Mouse (Mus musculus) CH12.LX (cell line): ENCODE data around the gene Ell3. TPM values are rescaled to one million over a fixed set of nuclear protein-coding genes. Genes with fewer than 3 reads are reported as not detected.

Source experiments
- DNase-seq: peaks from one replicate; pipeline ENCODE4 v3.0.0-alpha.2; 2013; ENCODE audit errors: extremely low read depth
- H3K27ac ChIP-seq: 2 replicates; pipeline ENCODE4 v1.5.1; 2012; ENCODE audit warnings: low read depth, mild to moderate bottlenecking, control low read depth, moderate library complexity; ENCODE audit not compliant: insufficient read depth
- H3K27me3 ChIP-seq: replicated peaks from 2 replicates; pipeline ENCODE3; 2012; ENCODE audit warnings: inconsistent platforms
- H3K36me3 ChIP-seq, 2 experiments: replicated peaks in 1 of 2; 2 replicates each; pipeline versions ENCODE3 to v1.6.1; 2012; ENCODE audit warnings: inconsistent platforms in 1 of 2, low read length in 1 of 2, mild to moderate bottlenecking in 1 of 2, mixed read lengths in 1 of 2, moderate library complexity in 1 of 2; ENCODE audit not compliant: control insufficient read depth in 1 of 2, insufficient read depth in 1 of 2
- H3K4me1 ChIP-seq, 2 experiments: 2 replicates each; pipeline ENCODE4 v1.6.1; 2012; ENCODE audit warnings: inconsistent platforms in 1 of 2, moderate library complexity in 1 of 2; ENCODE audit not compliant: insufficient read depth in 2 of 2, control insufficient read depth in 1 of 2
- H3K4me2 ChIP-seq: 2 replicates; pipeline ENCODE4 v1.6.1; 2012; ENCODE audit warnings: low read depth, mild to moderate bottlenecking, control low read depth; ENCODE audit not compliant: poor library complexity, insufficient read depth, severe bottlenecking
- H3K4me3 ChIP-seq, 3 experiments: fragments of 150-350 bp in 1 of 3; sonication (generic) in 1 of 3; replicated peaks in 1 of 3; 2 replicates each; pipeline versions ENCODE3 to v1.5.1; 2011 to 2012; ENCODE audit warnings: low read depth in 2 of 3, low read length in 2 of 3, mild to moderate bottlenecking in 2 of 3, moderate library complexity in 2 of 3, control low read depth in 1 of 3, improper control_type of control experiment in 1 of 3, inconsistent platforms in 1 of 3, mixed read lengths in 1 of 3; ENCODE audit not compliant: poor library complexity in 1 of 3
- H3K79me2 ChIP-seq: replicated peaks from 2 replicates; pipeline ENCODE4 v1.6.1; 2012; ENCODE audit warnings: mild to moderate bottlenecking, moderate library complexity; ENCODE audit not compliant: control insufficient read depth, poor library complexity, insufficient read depth, severe bottlenecking; ENCODE audit errors: extremely low read depth
- H3K9ac ChIP-seq: 2 replicates; pipeline ENCODE4 v1.6.1; 2012; ENCODE audit warnings: low read depth, mild to moderate bottlenecking, control low read depth, moderate library complexity; ENCODE audit not compliant: insufficient read depth
- H3K9me3 ChIP-seq: replicated peaks from 2 replicates; pipeline ENCODE3; 2012; ENCODE audit warnings: low read length, inconsistent platforms, mixed read lengths
- BHLHE40 ChIP-seq: IDR thresholded peaks from 2 replicates; pipeline ENCODE4 v1.6.1; 2011; ENCODE audit warnings: mild to moderate bottlenecking, low read depth, low read length, improper control_type of control experiment
- E2F4 ChIP-seq: IDR thresholded peaks from 2 replicates; pipeline ENCODE4 v1.6.1; 2011; ENCODE audit warnings: low read depth, low read length, improper control_type of control experiment; ENCODE audit not compliant: insufficient replicate concordance
- EP300 ChIP-seq: IDR thresholded peaks from 2 replicates; pipeline ENCODE4 v1.6.1; 2011; ENCODE audit warnings: low read length, improper control_type of control experiment
- ETS1 ChIP-seq: conservative IDR thresholded peaks from 2 replicates; pipeline ENCODE4 v1.6.1; 2012; ENCODE audit warnings: low read depth, mild to moderate bottlenecking, inconsistent platforms, low read length, improper control_type of control experiment, moderate library complexity
- GABPA ChIP-seq: IDR thresholded peaks from 2 replicates; pipeline ENCODE4 v1.6.1; 2012; ENCODE audit warnings: low read depth, low read length, improper control_type of control experiment, inconsistent platforms; ENCODE audit not compliant: insufficient replicate concordance
- IRF4 ChIP-seq: IDR thresholded peaks from 2 replicates; pipeline ENCODE4 v1.6.1; 2014; ENCODE audit warnings: low read depth, mild to moderate bottlenecking, inconsistent platforms, low read length, improper control_type of control experiment
- JUN ChIP-seq: IDR thresholded peaks from 2 replicates; pipeline ENCODE4 v1.6.1; 2011; ENCODE audit warnings: low read depth, mild to moderate bottlenecking, low read length, improper control_type of control experiment, moderate library complexity; ENCODE audit not compliant: insufficient read depth
- KAT2A ChIP-seq: IDR thresholded peaks from 2 replicates; pipeline ENCODE4 v1.6.1; 2012; ENCODE audit warnings: low read length, improper control_type of control experiment, inconsistent platforms; ENCODE audit not compliant: insufficient replicate concordance
- MAFK ChIP-seq: IDR thresholded peaks from 2 replicates; pipeline ENCODE4 v1.6.1; 2011; ENCODE audit warnings: low read length, improper control_type of control experiment; ENCODE audit not compliant: insufficient replicate concordance
- MAZ ChIP-seq: IDR thresholded peaks from 2 replicates; pipeline ENCODE4 v1.6.1; 2012; ENCODE audit warnings: low read depth, mild to moderate bottlenecking, inconsistent platforms, low read length, improper control_type of control experiment, moderate library complexity
- MEF2A ChIP-seq: IDR thresholded peaks from 2 replicates; pipeline ENCODE4 v1.6.1; 2014; ENCODE audit warnings: low read depth, mild to moderate bottlenecking, inconsistent platforms, low read length, improper control_type of control experiment, borderline replicate concordance
- MXI1 ChIP-seq: IDR thresholded peaks from 2 replicates; pipeline ENCODE4 v1.6.1; 2011; ENCODE audit warnings: mild to moderate bottlenecking, low read depth, low read length, improper control_type of control experiment
- POLR2A ChIP-seq: IDR thresholded peaks from 2 replicates; pipeline ENCODE4 v1.6.1; 2011; ENCODE audit warnings: low read depth, mild to moderate bottlenecking, improper control_type of control experiment, low read length
- RAD21 ChIP-seq: IDR thresholded peaks from 2 replicates; pipeline ENCODE4 v1.6.1; 2011; ENCODE audit warnings: low read depth, mild to moderate bottlenecking, low read length, improper control_type of control experiment, moderate library complexity
- RCOR1 ChIP-seq: conservative IDR thresholded peaks from 2 replicates; pipeline ENCODE4 v1.6.1; 2012; ENCODE audit warnings: low read depth, mild to moderate bottlenecking, inconsistent platforms, low read length, improper control_type of control experiment
- SIN3A ChIP-seq: IDR thresholded peaks from 2 replicates; pipeline ENCODE4 v1.6.1; 2012; ENCODE audit warnings: low read length, improper control_type of control experiment, inconsistent platforms
- TCF12 ChIP-seq: IDR thresholded peaks from 2 replicates; pipeline ENCODE4 v1.6.1; 2014; ENCODE audit warnings: low read depth, mild to moderate bottlenecking, inconsistent platforms, low read length, improper control_type of control experiment
- UBTF ChIP-seq: IDR thresholded peaks from 2 replicates; pipeline ENCODE4 v1.6.1; 2012; ENCODE audit warnings: low read depth, mild to moderate bottlenecking, inconsistent platforms, low read length, improper control_type of control experiment, moderate library complexity
- USF2 ChIP-seq: conservative IDR thresholded peaks from 2 replicates; pipeline ENCODE4 v1.6.1; 2011; ENCODE audit warnings: low read depth, low read length, improper control_type of control experiment
- ZC3H11A ChIP-seq: IDR thresholded peaks from 2 replicates; pipeline ENCODE4 v1.6.1; 2012; ENCODE audit warnings: low read depth, mild to moderate bottlenecking, inconsistent platforms, low read length, improper control_type of control experiment
- ZNF384 ChIP-seq: IDR thresholded peaks from 2 replicates; pipeline ENCODE4 v1.6.1; 2012; ENCODE audit warnings: low read depth, low read length, improper control_type of control experiment, inconsistent platforms
- dilution Hi-C: fragments of 300-500 bp; cut with MboI; formaldehyde crosslinking; loops from 2 replicates; pipeline ENCODE4 v1.14.3; 2020; ENCODE audit warnings: low sequenced_read_pairs; ENCODE audit not compliant: extremely low pct_unique_long_range_greater_than_20kb, extremely low pct_ligation_motif_present
- in situ Hi-C: fragments of 300-500 bp; cut with MboI; formaldehyde crosslinking; loops from 3 replicates; pipeline ENCODE4 v1.14.3; 2019; ENCODE audit warnings: low sequenced_read_pairs, low pct_ligation_motif_present, low pct_unique_long_range_greater_than_20kb, mixed read lengths
- polyA plus RNA-seq: library from polyadenylated mRNA; unstranded; fragments of >175 nt; gene quantifications from 2 replicates; pipeline ENCODE4 v1.2.1, GENCODE M21; 2012; ENCODE audit warnings: low read depth; ENCODE audit not compliant: insufficient read length
- total RNA-seq, 2 experiments: library from RNA; depleted of rRNA; stranded (reverse); fragments of 300-350 nt in 1 of 2; fragments of >200 nt in 1 of 2; gene quantifications; 2 replicates each; pipeline ENCODE4 v1.2.3; 2012 to 2014

Ell3 gene
- total and polyA plus RNA-seq, 3 experiments: 0.38 to 2.3 (median 1.0) TPM

- no peaks in the 10 kb centered on the region for H3K9me3 ChIP-seq
- in situ Hi-C loops (no loop called here), dilution Hi-C loops (no loop called here)
- peaks cover 28% of the 10 kb centered on the region for H3K27me3 ChIP-seq
- H3K9ac ChIP-seq: no peak overlapping the region
- H3K36me3 ChIP-seq: peaks cover 21 to 29% of the 10 kb centered on the region in 2 experiments
- no peak overlapping the region for H3K27ac ChIP-seq
- peaks cover 6 to 30% of the 10 kb centered on the region in 2 experiments for H3K4me1 ChIP-seq
- TF ChIP-seq TCF12: peak; percentile 98
- TF ChIP-seq POLR2A: 0 out of 2 replicates have a peak, but pooled peaks have one; percentile 32
- TF ChIP-seq IRF4: peak; percentile 90
- TF ChIP-seq BHLHE40: peak; percentile 78
- peak; percentile 85 for TF ChIP-seq MAFK
- no peak for TF ChIP-seq E2F4
- peak; percentile 88 for TF ChIP-seq KAT2A
- TF ChIP-seq MAZ: peak; percentile 78
- TF ChIP-seq MEF2A: peak; percentile 62; the same call in 1 of the 2 replicates
- TF ChIP-seq EP300: peak; percentile 88
- no peak for TF ChIP-seq ZC3H11A
- peak; percentile 83 for TF ChIP-seq ETS1
- no peak; the same call in 1 of the 2 replicates for TF ChIP-seq JUN
- no peak for TF ChIP-seq RCOR1
- H3K79me2 ChIP-seq: no peaks in the 10 kb centered on the region
- peak; percentile 95 for DNase-seq
- H3K4me3 ChIP-seq: peak overlapping the region in 1 of 3 experiments; percentile 25
- H3K4me2 ChIP-seq: peak overlapping the region; percentile 90
Observed at GRCm38 (mm10) chr2:121441800-121442199, 2.3 kb downstream of the Ell3 start.

- H3K4me3 ChIP-seq: no peak overlapping the region
- peaks cover 6 to 30% of the 10 kb centered on the region in 2 experiments for H3K4me1 ChIP-seq
- no peak overlapping the region for H3K4me2 ChIP-seq
- H3K27ac ChIP-seq: no peak overlapping the region
- no peaks in the 10 kb centered on the region for H3K79me2 ChIP-seq
- peaks cover 21 to 32% of the 10 kb centered on the region in 2 experiments for H3K36me3 ChIP-seq
- no peak overlapping the region for H3K9ac ChIP-seq
- TF ChIP-seq USF2: no peak
- TF ChIP-seq KAT2A: no peak
- no peak for TF ChIP-seq ZNF384
- TF ChIP-seq SIN3A: no peak
- no peak for TF ChIP-seq JUN
- TF ChIP-seq MXI1: no peak
- no peak for TF ChIP-seq MAZ
- no peak for TF ChIP-seq GABPA
- no peak for TF ChIP-seq UBTF
- no peak for TF ChIP-seq POLR2A
- TF ChIP-seq RAD21: no peak
- dilution Hi-C loops (no loop called here), in situ Hi-C loops (no loop called here)
- H3K9me3 ChIP-seq: no peaks in the 10 kb centered on the region
- peaks cover 21% of the 10 kb centered on the region for H3K27me3 ChIP-seq
- DNase-seq: no peak
Observed at GRCm38 (mm10) chr2:121440834-121441605, 3.1 kb downstream of the Ell3 start.
